Mouse (Mus musculus) liver, embryonic 15.5 days (tissue): ENCODE data around the gene Tmcc1. TPM values are rescaled to one million over a fixed set of nuclear protein-coding genes. Genes with fewer than 3 reads are reported as not detected.
"Not testable (repeated sequence)": the region's sequence is repeated elsewhere in the genome, so short reads cannot be mapped to it uniquely, and the experiment has no call there.

Source experiments
- ATAC-seq: fragments of 200-750 bp; cut with Nextera tagmentation; 2 replicates; pipeline ENCODE4 v1.8.0; 2017; ENCODE audit warnings: moderate number of reproducible peaks, mild to moderate bottlenecking, moderate library complexity; ENCODE audit not compliant: insufficient read depth
- H3K27ac ChIP-seq: fragments of 300-500 bp; sonication (generic); replicated peaks from 2 replicates; pipeline ENCODE4 v1.5.1; 2015; ENCODE audit warnings: mild to moderate bottlenecking, inconsistent platforms
- H3K27me3 ChIP-seq: fragments of 300-500 bp; sonication (generic); 2 replicates; pipeline ENCODE4 v1.6.1; 2015; ENCODE audit warnings: mild to moderate bottlenecking, inconsistent platforms
- H3K36me3 ChIP-seq: fragments of 300-500 bp; sonication (generic); replicated peaks from 2 replicates; pipeline ENCODE4 v1.6.1; 2015; ENCODE audit warnings: moderate library complexity, mild to moderate bottlenecking, inconsistent platforms
- H3K4me1 ChIP-seq: fragments of 300-500 bp; sonication (generic); replicated peaks from 2 replicates; pipeline ENCODE4 v1.6.1; 2015; ENCODE audit warnings: inconsistent platforms
- H3K4me2 ChIP-seq: fragments of 300-500 bp; sonication (generic); 2 replicates; pipeline ENCODE4 v1.6.1; 2015; ENCODE audit warnings: moderate library complexity, mild to moderate bottlenecking, inconsistent platforms
- H3K4me3 ChIP-seq: fragments of 300-500 bp; sonication (generic); replicated peaks from 2 replicates; pipeline ENCODE4 v1.5.1; 2015; ENCODE audit warnings: mild to moderate bottlenecking, inconsistent platforms
- H3K9ac ChIP-seq: fragments of 300-500 bp; sonication (generic); 2 replicates; pipeline ENCODE4 v1.6.1; 2015; ENCODE audit warnings: moderate library complexity, mild to moderate bottlenecking, inconsistent platforms
- H3K9me3 ChIP-seq: fragments of 300-500 bp; sonication (generic); replicated peaks from 2 replicates; pipeline ENCODE4 v1.6.1; 2016; ENCODE audit warnings: inconsistent platforms
- WGBS: fragments of 180-500 bp; shearing (Covaris S2); methylation state at CpG from one replicate; pipeline ENCODE4 v1.1.7; 2015; ENCODE audit warnings: mixed read lengths; ENCODE audit not compliant: insufficient replicate concordance; 5-methylcytosine and 5-hydroxymethylcytosine counted together
- polyA plus RNA-seq: library from polyadenylated mRNA; unstranded; fragments of >200 nt; fragmentation: Nextera tagmentation; extraction: Ambion mirVana; gene quantifications from 2 replicates; pipeline ENCODE4 v1.2.1, GENCODE M21; 2015

The Tmcc1 gene
- polyA plus RNA-seq, 1 experiment from 2014 or later: 3.5 TPM

DNA sequence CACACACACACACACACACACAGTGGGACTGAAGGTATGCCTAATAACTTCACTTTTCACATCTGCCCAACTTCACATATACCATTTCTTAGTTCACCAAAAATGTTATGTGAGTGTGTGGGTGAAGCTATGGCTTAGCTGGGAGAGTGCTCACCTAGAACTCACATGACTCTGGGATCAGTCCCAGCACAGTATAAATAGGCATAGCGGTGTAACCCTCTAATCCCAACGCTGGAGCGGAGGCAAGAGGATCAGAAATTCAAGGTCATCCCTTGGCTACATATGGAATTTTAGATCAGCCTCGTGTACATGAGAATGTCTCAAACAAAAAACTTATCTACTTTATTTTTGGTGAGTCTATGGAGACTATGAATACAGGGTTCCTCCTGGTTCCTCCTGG, 119.7 kb downstream of the Tmcc1 start:
- Histone ChIP-seq H3K9me3 (no peaks in the 10 kb centered on the region), H3K4me2 (no peak overlapping the region), H3K4me3 (no peak overlapping the region), H3K27me3 (no peaks in the 10 kb centered on the region), H3K27ac (no peak overlapping the region), H3K4me1 (peaks cover 7% of the 10 kb centered on the region; the same call in 1 of the 2 replicates), H3K36me3 (no peaks in the 10 kb centered on the region), H3K9ac (no peak overlapping the region)
- no peak for ATAC-seq
- WGBS: 65% methylated on average over 4 of the region's 4 CpGs

DNA sequence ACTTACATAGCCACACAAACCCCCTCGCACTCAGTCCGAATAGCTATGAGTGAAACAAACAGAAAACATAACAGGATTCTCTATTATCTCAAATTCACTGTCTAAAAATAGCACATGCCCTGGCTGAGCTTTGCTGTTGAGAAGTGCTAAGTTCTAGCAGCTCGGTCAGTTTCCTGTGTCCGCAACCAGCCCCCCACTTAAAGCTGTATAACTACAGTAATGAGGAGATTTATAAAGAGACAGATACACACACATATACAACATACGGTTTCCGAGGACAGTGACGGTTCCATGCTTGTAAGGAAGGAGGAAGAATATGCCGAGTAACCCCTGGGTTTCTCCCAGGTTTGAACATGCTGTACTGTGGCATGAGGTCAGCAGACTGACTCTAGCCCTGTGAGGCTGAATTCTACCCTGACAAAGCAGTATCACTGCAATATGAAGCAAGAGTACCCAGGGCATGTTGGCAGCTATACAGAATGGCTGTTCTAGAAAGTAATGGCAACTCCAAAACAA, 120.5 kb downstream of the Tmcc1 start:
- Histone ChIP-seq H3K4me2 (no peak overlapping the region), H3K36me3 (no peaks in the 10 kb centered on the region), H3K9me3 (no peaks in the 10 kb centered on the region), H3K4me1 (peaks cover 7% of the 10 kb centered on the region; the same call in 1 of the 2 replicates), H3K9ac (no peak overlapping the region), H3K27ac (0 out of 2 replicates have a peak overlapping the region, but pooled peaks have one; percentile 33), H3K27me3 (no peaks in the 10 kb centered on the region), H3K4me3 (no peak overlapping the region)
- 22% methylated on average over 8 of the region's 8 CpGs for WGBS
- ATAC-seq: no peak

- Histone ChIP-seq H3K36me3 (no peaks in the 10 kb centered on the region), H3K9me3 (no peaks in the 10 kb centered on the region), H3K27me3 (no peaks in the 10 kb centered on the region), H3K9ac (no peak overlapping the region), H3K27ac (no peak overlapping the region), H3K4me3 (no peak overlapping the region), H3K4me2 (no peak overlapping the region), H3K4me1 (peaks cover 7% of the 10 kb centered on the region; the same call in 1 of the 2 replicates)
- ATAC-seq: no peak
- 30% methylated on average over 6 of the region's 6 CpGs for WGBS
Observed at GRCm38 (mm10) chr6:116072221-116072745, 121.0 kb downstream of the Tmcc1 start.

DNA sequence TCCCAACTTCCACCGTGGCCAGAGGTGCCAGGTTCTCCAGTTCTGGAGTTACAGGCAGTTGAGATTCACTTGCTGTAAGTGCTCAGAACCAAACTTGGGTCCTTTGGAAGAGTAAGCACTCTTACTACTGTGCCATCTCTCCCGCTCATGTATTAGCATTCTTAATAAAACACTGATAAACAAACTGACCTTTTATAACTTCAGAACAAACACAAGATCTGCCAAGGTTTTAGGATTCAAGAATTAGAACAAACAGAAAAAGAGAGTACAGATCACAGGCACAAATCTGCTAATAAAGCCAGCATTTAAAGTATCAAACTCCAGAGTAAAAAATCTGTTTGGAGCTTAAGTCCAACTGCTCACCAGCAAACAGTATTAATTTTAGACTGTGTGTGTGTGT, 121.5 kb downstream of the Tmcc1 start:
- no peak overlapping the region for H3K9ac ChIP-seq
- H3K27me3 ChIP-seq: no peaks in the 10 kb centered on the region
- H3K27ac ChIP-seq: no peak overlapping the region
- no peak overlapping the region for H3K4me3 ChIP-seq
- H3K36me3 ChIP-seq: no peaks in the 10 kb centered on the region
- 56% methylated on average over 2 of the region's 2 CpGs for WGBS
- no peak overlapping the region for H3K4me2 ChIP-seq
- ATAC-seq: no peak
- no peaks in the 10 kb centered on the region for H3K9me3 ChIP-seq
- H3K4me1 ChIP-seq: peaks cover 7% of the 10 kb centered on the region; the same call in 1 of the 2 replicates

DNA sequence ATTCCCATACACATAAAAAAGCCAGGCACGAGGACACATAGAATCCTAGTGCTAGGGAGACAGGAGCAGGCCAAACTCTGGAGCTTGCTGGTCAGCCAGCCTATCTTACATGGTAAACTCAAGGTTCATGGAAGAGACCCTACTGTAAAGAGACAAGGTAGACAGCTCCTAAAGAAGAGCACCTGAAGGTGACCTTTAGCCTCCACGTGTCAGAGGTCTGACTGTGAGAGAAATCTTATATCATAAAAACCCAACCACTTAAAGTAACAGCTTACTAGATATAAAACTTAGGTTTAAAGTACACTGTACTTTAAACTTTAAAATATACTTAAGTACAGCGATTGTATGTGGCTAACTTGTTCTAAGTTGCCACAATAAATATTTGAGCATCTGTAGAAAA, 122.7 kb downstream of the Tmcc1 start:
- no peak overlapping the region for H3K9ac ChIP-seq
- no peaks in the 10 kb centered on the region for H3K9me3 ChIP-seq
- no peak overlapping the region for H3K27ac ChIP-seq
- H3K4me1 ChIP-seq: peaks cover 7% of the 10 kb centered on the region; the same call in 1 of the 2 replicates
- H3K27me3 ChIP-seq: no peaks in the 10 kb centered on the region
- ATAC-seq: no peak
- WGBS: 67% methylated on average over 3 of the region's 3 CpGs
- no peak overlapping the region for H3K4me3 ChIP-seq
- H3K36me3 ChIP-seq: no peaks in the 10 kb centered on the region
- H3K4me2 ChIP-seq: no peak overlapping the region

GRCm38 (mm10) chr6:116063516-116063915, 129.8 kb downstream of the Tmcc1 start:
- Histone ChIP-seq H3K4me1 (no peaks in the 10 kb centered on the region; the same call in 1 of the 2 replicates), H3K36me3 (no peaks in the 10 kb centered on the region), H3K4me3 (no peak overlapping the region), H3K27ac (no peak overlapping the region), H3K9ac (no peak overlapping the region), H3K4me2 (no peak overlapping the region), H3K9me3 (no peaks in the 10 kb centered on the region), H3K27me3 (no peaks in the 10 kb centered on the region)
- ATAC-seq: no peak
- 74% methylated on average over 1 of the region's 1 CpGs for WGBS

DNA sequence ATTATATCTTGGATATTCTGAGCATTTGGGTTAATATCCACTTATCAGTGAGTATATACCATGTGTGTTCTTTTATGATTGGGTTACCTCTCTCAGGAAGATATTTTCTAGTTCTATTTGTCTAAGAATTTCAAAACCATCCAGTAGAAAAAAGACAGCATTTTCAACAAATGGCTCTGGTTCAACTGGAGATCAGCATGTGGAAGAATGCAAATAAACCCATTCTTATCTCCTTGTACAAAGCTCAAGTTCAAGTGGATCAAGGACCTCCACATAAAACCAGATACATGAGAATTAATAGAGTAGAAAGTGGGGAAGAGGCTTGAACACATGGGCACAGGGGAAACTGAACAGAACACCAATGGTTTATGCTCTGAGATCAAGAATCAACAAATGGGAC, 133.7 kb downstream of the Tmcc1 start:
- not testable (repeated sequence) for H3K4me3 ChIP-seq, H3K4me2 ChIP-seq, ATAC-seq, H3K4me1 ChIP-seq, H3K36me3 ChIP-seq, H3K9me3 ChIP-seq, H3K27me3 ChIP-seq, H3K9ac ChIP-seq, H3K27ac ChIP-seq

DNA sequence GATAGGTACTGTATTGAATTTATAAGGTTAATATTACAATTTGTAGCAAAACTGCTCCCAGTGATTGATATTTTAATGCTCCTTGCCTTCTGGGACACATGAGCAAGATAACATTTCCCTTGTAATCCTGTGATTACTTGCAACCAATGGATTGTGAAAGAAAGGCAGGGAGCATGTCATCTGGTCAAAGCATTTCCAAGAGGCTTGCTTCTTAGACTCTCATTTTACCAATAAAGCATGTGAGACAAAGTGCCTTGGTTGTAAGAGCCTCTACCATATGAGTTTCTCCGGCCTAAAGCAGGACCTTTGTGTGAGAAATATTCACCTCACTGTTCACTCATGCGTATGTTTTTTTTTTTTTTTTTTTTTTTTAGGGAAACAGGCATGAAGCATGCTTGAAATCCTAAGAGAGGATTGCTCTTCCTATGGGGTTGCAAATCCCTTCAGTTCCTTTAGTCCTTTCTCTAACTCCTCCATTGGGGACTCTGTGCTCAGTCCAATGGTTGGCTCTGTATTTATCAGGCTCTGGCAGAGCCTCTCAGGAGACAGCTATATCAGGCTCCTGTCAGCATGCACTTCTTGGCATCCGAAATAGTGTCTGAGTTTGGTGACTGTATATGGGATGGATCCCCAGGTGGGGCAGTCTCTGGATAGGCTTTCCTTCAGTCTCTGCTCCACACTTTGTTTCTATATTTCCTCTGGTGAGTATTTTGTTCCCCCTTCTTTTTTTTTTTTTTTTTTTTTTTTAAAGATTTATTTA, 134.6 kb downstream of the Tmcc1 start:
- WGBS: 55% methylated on average over 3 of the region's 3 CpGs
- no peak overlapping the region for H3K4me3 ChIP-seq
- H3K36me3 ChIP-seq: no peaks in the 10 kb centered on the region
- peaks cover 3% of the 10 kb centered on the region; the same call in 1 of the 2 replicates for H3K4me1 ChIP-seq
- ATAC-seq: no peak
- no peaks in the 10 kb centered on the region for H3K9me3 ChIP-seq
- H3K4me2 ChIP-seq: no peak overlapping the region
- no peaks in the 10 kb centered on the region for H3K27me3 ChIP-seq
- no peak overlapping the region for H3K27ac ChIP-seq
- no peak overlapping the region for H3K9ac ChIP-seq

GRCm38 (mm10) chr6:116056676-116057264, 136.5 kb downstream of the Tmcc1 start:
- H3K4me3 ChIP-seq: no peak overlapping the region
- H3K9ac ChIP-seq: no peak overlapping the region
- H3K36me3 ChIP-seq: no peaks in the 10 kb centered on the region
- H3K27me3 ChIP-seq: no peaks in the 10 kb centered on the region
- no peak for ATAC-seq
- H3K27ac ChIP-seq: no peak overlapping the region
- no peaks in the 10 kb centered on the region for H3K9me3 ChIP-seq
- H3K4me2 ChIP-seq: no peak overlapping the region
- WGBS: 55% methylated on average over 13 of the region's 13 CpGs
- H3K4me1 ChIP-seq: peaks cover 3% of the 10 kb centered on the region; the same call in 1 of the 2 replicates

DNA sequence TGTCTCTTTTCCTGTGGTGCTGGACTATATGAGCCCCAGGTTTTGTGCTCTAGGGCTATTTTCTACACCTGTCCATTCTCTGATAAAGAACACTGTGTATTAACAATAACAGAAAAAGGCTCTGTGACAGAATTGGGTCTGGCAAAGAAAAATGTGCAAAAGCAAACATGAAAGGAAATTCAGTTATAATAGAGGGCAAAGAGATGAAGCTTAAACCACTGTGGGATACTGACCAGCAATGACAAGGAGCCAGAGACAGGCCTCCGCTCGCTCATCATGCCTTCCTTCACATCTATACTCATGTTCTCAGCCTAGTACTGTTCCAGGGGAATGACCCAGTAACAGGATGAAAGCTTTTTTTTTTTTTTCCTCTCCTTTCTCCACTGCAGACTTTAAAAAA, 137.5 kb downstream of the Tmcc1 start:
- Histone ChIP-seq H3K4me1 (peaks cover 3% of the 10 kb centered on the region; the same call in 1 of the 2 replicates), H3K4me2 (no peak overlapping the region), H3K4me3 (no peak overlapping the region), H3K9ac (no peak overlapping the region), H3K27ac (no peak overlapping the region), H3K9me3 (no peaks in the 10 kb centered on the region), H3K36me3 (no peaks in the 10 kb centered on the region), H3K27me3 (no peaks in the 10 kb centered on the region)
- no peak for ATAC-seq
- WGBS: 74% methylated on average over 2 of the region's 2 CpGs

DNA sequence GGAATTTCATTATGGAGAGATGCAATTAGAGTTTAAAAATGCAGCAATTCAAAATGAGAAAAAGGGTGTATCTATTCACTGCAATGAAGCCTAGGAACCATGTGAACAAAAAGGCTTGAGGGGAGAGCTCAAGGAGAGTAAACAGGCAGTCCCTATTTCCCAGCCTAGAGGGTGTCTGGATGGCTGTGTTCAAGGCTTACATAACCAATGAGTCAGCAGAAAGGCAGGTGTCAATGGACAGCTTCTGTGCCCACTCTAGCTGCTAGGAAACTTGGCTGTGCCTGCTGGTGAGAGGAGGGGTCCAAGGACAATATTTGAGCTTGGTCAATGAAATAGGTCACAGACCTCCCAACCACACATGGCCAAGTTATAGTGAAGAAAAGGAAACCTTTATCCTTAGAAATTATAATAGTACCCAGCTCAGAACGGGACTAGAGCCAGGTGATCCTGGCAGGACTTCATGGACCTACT, 138.2 kb downstream of the Tmcc1 start:
- Histone ChIP-seq H3K27ac (no peak overlapping the region), H3K4me3 (no peak overlapping the region), H3K9ac (no peak overlapping the region), H3K36me3 (no peaks in the 10 kb centered on the region), H3K4me2 (no peak overlapping the region), H3K4me1 (peaks cover 3% of the 10 kb centered on the region; the same call in 1 of the 2 replicates), H3K9me3 (no peaks in the 10 kb centered on the region), H3K27me3 (no peaks in the 10 kb centered on the region)
- 79% methylated on average over 1 of the region's 1 CpGs for WGBS
- ATAC-seq: no peak
